Mouse (Mus musculus) hindbrain, embryonic 14.5 days (tissue): ENCODE measurements around the gene Gm37240. TPM values are rescaled to one million over a fixed set of nuclear protein-coding genes. Genes with fewer than 3 reads are reported as not detected.

Experiments used
- ATAC-seq: fragments of 200-750 bp; cut with Nextera tagmentation; 2 replicates; pipeline ENCODE4 v1.8.0; 2017; ENCODE audit warnings: moderate number of reproducible peaks, mild to moderate bottlenecking, moderate TSS enrichment, moderate library complexity; ENCODE audit not compliant: low FRiP score
- DNase-seq: peaks from one replicate; pipeline ENCODE4 v3.0.0-alpha.2; 2015; ENCODE audit warnings: low spot score
- H3K27ac ChIP-seq: fragments of 300-500 bp; sonication (generic); 2 replicates; pipeline ENCODE4 v1.5.1; 2014; ENCODE audit warnings: mild to moderate bottlenecking, moderate library complexity
- H3K27me3 ChIP-seq: fragments of 300-500 bp; sonication (generic); 2 replicates; pipeline ENCODE4 v1.6.1; 2014; ENCODE audit warnings: mild to moderate bottlenecking, low read length, mixed read lengths; ENCODE audit not compliant: control insufficient read depth, insufficient read depth
- H3K36me3 ChIP-seq: fragments of 300-500 bp; sonication (generic); replicated peaks from 2 replicates; pipeline ENCODE4 v1.6.1; 2014; ENCODE audit not compliant: control insufficient read depth, insufficient read depth
- H3K4me1 ChIP-seq: fragments of 300-500 bp; sonication (generic); replicated peaks from 2 replicates; pipeline ENCODE4 v1.6.1; 2014; ENCODE audit warnings: antibody characterized with exemption, low read length, mixed read lengths; ENCODE audit not compliant: control insufficient read depth, insufficient read depth
- H3K4me2 ChIP-seq: fragments of 300-500 bp; sonication (generic); replicated peaks from 2 replicates; pipeline ENCODE4 v1.6.1; 2014; ENCODE audit warnings: mild to moderate bottlenecking, moderate library complexity
- H3K4me3 ChIP-seq: fragments of 300-500 bp; sonication (generic); replicated peaks from 2 replicates; pipeline ENCODE4 v1.5.1; 2014; ENCODE audit warnings: mild to moderate bottlenecking, low read length
- H3K9ac ChIP-seq: fragments of 300-500 bp; sonication (generic); 2 replicates; pipeline ENCODE4 v1.6.1; 2014
- H3K9me3 ChIP-seq: fragments of 300-500 bp; sonication (generic); 2 replicates; pipeline ENCODE4 v1.6.1; 2016; ENCODE audit warnings: low read length; ENCODE audit not compliant: control insufficient read depth
- WGBS: fragments of 180-500 bp; shearing (Covaris S2); extraction: QIAGEN DNeasy Blood & Tissue Kit; methylation state at CpG from one replicate; pipeline ENCODE4 v1.1.7; 2014; 5-methylcytosine and 5-hydroxymethylcytosine counted together
- polyA plus RNA-seq: library from polyadenylated mRNA; unstranded; fragments of >200 nt; fragmentation: Nextera tagmentation; extraction: Ambion mirVana; gene quantifications from 2 replicates; pipeline ENCODE4 v1.2.1, GENCODE M21; 2014

Gm37240 gene
- polyA plus RNA-seq, 1 experiment from 2014 or later = 0.94 TPM

GRCm38 (mm10) chr3:84775577-84775976 is 1111.7 kb downstream of the Gm37240 start:
- DNase-seq (no peak), ATAC-seq (no peak)
- Histone ChIP-seq H3K4me3 (no peak overlapping the region), H3K9ac (no peak overlapping the region), H3K27ac (no peak overlapping the region), H3K4me1 (no peaks in the 10 kb centered on the region), H3K9me3 (no peaks in the 10 kb centered on the region), H3K36me3 (no peaks in the 10 kb centered on the region), H3K4me2 (no peak overlapping the region), H3K27me3 (no peaks in the 10 kb centered on the region)
- WGBS = 80% methylated on average over 4 of the region's 4 CpGs

- ATAC-seq = no peak
- Histone ChIP-seq H3K4me1 (no peaks in the 10 kb centered on the region), H3K27me3 (no peaks in the 10 kb centered on the region), H3K9ac (no peak overlapping the region), H3K27ac (no peak overlapping the region), H3K4me3 (no peak overlapping the region), H3K4me2 (no peak overlapping the region), H3K9me3 (no peaks in the 10 kb centered on the region), H3K36me3 (no peaks in the 10 kb centered on the region)
- WGBS = 78% methylated on average over 6 of the region's 6 CpGs
- no peak for DNase-seq
Measured at GRCm38 (mm10) chr3:84775067-84775423, 1112.3 kb downstream of the Gm37240 start.

- 59% methylated on average over 8 of the region's 8 CpGs for WGBS
- Histone ChIP-seq H3K27me3 (no peaks in the 10 kb centered on the region), H3K27ac (no peak overlapping the region), H3K36me3 (no peaks in the 10 kb centered on the region), H3K4me1 (no peaks in the 10 kb centered on the region), H3K4me2 (no peak overlapping the region), H3K9me3 (no peaks in the 10 kb centered on the region), H3K9ac (no peak overlapping the region), H3K4me3 (no peak overlapping the region)
- ATAC-seq = no peak
- no peak for DNase-seq
Measured at GRCm38 (mm10) chr3:84774246-84775066, 1112.9 kb downstream of the Gm37240 start.

GRCm38 (mm10) chr3:84771980-84772379 is 1115.3 kb downstream of the Gm37240 start:
- Histone ChIP-seq H3K36me3 (no peaks in the 10 kb centered on the region), H3K9ac (no peak overlapping the region), H3K4me1 (no peaks in the 10 kb centered on the region), H3K27ac (no peak overlapping the region), H3K27me3 (no peaks in the 10 kb centered on the region), H3K9me3 (no peaks in the 10 kb centered on the region), H3K4me2 (no peak overlapping the region), H3K4me3 (no peak overlapping the region)
- ATAC-seq (no peak), DNase-seq (no peak)
- 47% methylated on average over 2 of the region's 2 CpGs for WGBS

- H3K4me1 ChIP-seq = no peaks in the 10 kb centered on the region
- no peaks in the 10 kb centered on the region for H3K36me3 ChIP-seq
- no peaks in the 10 kb centered on the region for H3K27me3 ChIP-seq
- H3K4me3 ChIP-seq = no peak overlapping the region
- no peak overlapping the region for H3K27ac ChIP-seq
- ATAC-seq (no peak), DNase-seq (no peak)
- 93% methylated on average over 6 of the region's 6 CpGs for WGBS
- H3K9ac ChIP-seq = no peak overlapping the region
- H3K4me2 ChIP-seq = no peak overlapping the region
- no peaks in the 10 kb centered on the region for H3K9me3 ChIP-seq
Measured at GRCm38 (mm10) chr3:84770518-84770917, 1116.8 kb downstream of the Gm37240 start.

GRCm38 (mm10) chr3:84769411-84769810 is 1117.9 kb downstream of the Gm37240 start:
- ATAC-seq (no peak), DNase-seq (no peak)
- 77% methylated on average over 6 of the region's 6 CpGs for WGBS
- H3K4me1 ChIP-seq = no peaks in the 10 kb centered on the region
- no peaks in the 10 kb centered on the region for H3K27me3 ChIP-seq
- H3K9me3 ChIP-seq = no peaks in the 10 kb centered on the region
- no peak overlapping the region for H3K27ac ChIP-seq
- no peak overlapping the region for H3K4me3 ChIP-seq
- no peak overlapping the region for H3K4me2 ChIP-seq
- no peak overlapping the region for H3K9ac ChIP-seq
- H3K36me3 ChIP-seq = no peaks in the 10 kb centered on the region

GRCm38 (mm10) chr3:84768940-84769339 is 1118.4 kb downstream of the Gm37240 start:
- ATAC-seq (no peak), DNase-seq (no peak)
- H3K36me3 ChIP-seq = no peaks in the 10 kb centered on the region
- no peaks in the 10 kb centered on the region for H3K27me3 ChIP-seq
- H3K4me3 ChIP-seq = no peak overlapping the region
- H3K4me1 ChIP-seq = no peaks in the 10 kb centered on the region
- no peak overlapping the region for H3K9ac ChIP-seq
- no peak overlapping the region for H3K27ac ChIP-seq
- 90% methylated on average over 4 of the region's 4 CpGs for WGBS
- H3K9me3 ChIP-seq = no peaks in the 10 kb centered on the region
- no peak overlapping the region for H3K4me2 ChIP-seq

- Histone ChIP-seq H3K27ac (no peak overlapping the region), H3K4me2 (no peak overlapping the region), H3K27me3 (no peaks in the 10 kb centered on the region), H3K9ac (no peak overlapping the region), H3K4me3 (no peak overlapping the region), H3K9me3 (no peaks in the 10 kb centered on the region), H3K4me1 (no peaks in the 10 kb centered on the region), H3K36me3 (no peaks in the 10 kb centered on the region)
- peak; percentile 20 for DNase-seq
- WGBS = 93% methylated on average over 2 of the region's 2 CpGs
- no peak for ATAC-seq
Measured at GRCm38 (mm10) chr3:84753816-84754215, 1133.5 kb downstream of the Gm37240 start.

- H3K36me3 ChIP-seq = no peaks in the 10 kb centered on the region
- H3K9me3 ChIP-seq = no peaks in the 10 kb centered on the region
- H3K4me2 ChIP-seq = no peak overlapping the region
- H3K9ac ChIP-seq = no peak overlapping the region
- no peak overlapping the region for H3K4me3 ChIP-seq
- no peak overlapping the region for H3K27ac ChIP-seq
- DNase-seq = no peak
- H3K4me1 ChIP-seq = peaks cover 10% of the 10 kb centered on the region
- no peak for ATAC-seq
- H3K27me3 ChIP-seq = no peaks in the 10 kb centered on the region
- 79% methylated on average over 5 of the region's 5 CpGs for WGBS
Measured at GRCm38 (mm10) chr3:84749222-84749621, 1138.1 kb downstream of the Gm37240 start.

GRCm38 (mm10) chr3:84748139-84748538 is 1139.2 kb downstream of the Gm37240 start:
- peaks cover 10% of the 10 kb centered on the region for H3K4me1 ChIP-seq
- no peak for ATAC-seq

More at GRCm38 (mm10) chr3:84748139-84748538, 1139.2 kb downstream of the Gm37240 start:
- Histone ChIP-seq H3K27ac (no peak overlapping the region), H3K4me3 (no peak overlapping the region), H3K4me2 (no peak overlapping the region), H3K36me3 (no peaks in the 10 kb centered on the region), H3K9me3 (no peaks in the 10 kb centered on the region), H3K9ac (no peak overlapping the region), H3K27me3 (no peaks in the 10 kb centered on the region)
- WGBS = 93% methylated on average over 5 of the region's 5 CpGs
- DNase-seq = no peak
